Mouse (Mus musculus): ENCODE measurements around the gene Slc15a3. TPM values are rescaled to one million over a fixed set of nuclear protein-coding genes. Genes with fewer than 3 reads are reported as not detected.
A peak's percentile ranks its signal among the peaks of the same experiment; 100 is the strongest.

The Slc15a3 gene
- polyA plus RNA-seq, 1 experiment from 2014 or later: 0.42 TPM

DNA sequence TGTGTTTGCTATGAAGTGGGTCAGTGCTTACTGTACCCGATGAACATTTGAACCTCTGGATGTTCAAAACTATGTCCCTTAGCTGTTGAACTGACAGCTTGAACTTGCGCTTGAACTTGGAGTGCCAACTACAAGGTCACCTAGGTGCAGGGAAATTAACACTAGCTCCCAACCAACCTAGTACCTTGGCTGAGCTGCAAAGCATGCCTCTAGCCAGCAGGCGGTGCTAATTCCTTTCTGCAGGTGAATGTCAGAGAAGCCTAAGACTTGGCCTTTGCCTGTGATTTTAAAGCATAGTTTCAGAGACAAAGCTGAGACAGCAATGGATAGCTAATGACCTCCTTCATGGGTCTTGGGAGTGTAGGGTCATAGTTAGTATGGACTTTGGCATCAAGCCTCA lies 68.4 kb downstream of the Slc15a3 start:
- H3K27ac ChIP-seq (ENCODE audit: low read length): peak overlapping the region; percentile 98
- no peak overlapping the region for H3K9ac ChIP-seq (ENCODE audit: low read length)
- H3K36me3 ChIP-seq (ENCODE audit: control insufficient read depth, insufficient read depth): peaks cover 32% of the 10 kb centered on the region
- WGBS: 46% methylated on average over 3 of the region's 3 CpGs
- no peak overlapping the region for H3K4me2 ChIP-seq (ENCODE audit: low read depth, low read length)
- no peak for ATAC-seq (replicated peaks; ENCODE audit: extremely low read depth, insufficient read depth, low FRiP score)
- H3K4me3 ChIP-seq (ENCODE audit: low read length): no peak overlapping the region
- H3K4me1 ChIP-seq (ENCODE audit: control insufficient read depth, insufficient read depth, low read length): peaks cover 47% of the 10 kb centered on the region
- H3K27me3 ChIP-seq (ENCODE audit: control insufficient read depth, insufficient read depth, low read length): no peaks in the 10 kb centered on the region
- H3K9me3 ChIP-seq (replicated peaks; ENCODE audit: control insufficient read depth, low read length): no peaks in the 10 kb centered on the region

Other genes starting within 250 kb of the Slc15a3 start
- 276 and 277 TPM in 2 replicates for gene Ddb1, start 234.4 kb upstream of the Slc15a3 start, polyA plus RNA-seq (2015; fragmentation: Nextera tagmentation; extraction: Ambion mirVana)
- 11.4 TPM in 2 replicates for gene Tkfc, start 234.1 kb upstream of the Slc15a3 start, polyA plus RNA-seq (2015; fragmentation: Nextera tagmentation; extraction: Ambion mirVana)
- gene Vwce, start 205.5 kb upstream of the Slc15a3 start, polyA plus RNA-seq (2015; fragmentation: Nextera tagmentation; extraction: Ambion mirVana): 1.7 and 2.1 TPM in 2 replicates
- not detected in 2 replicates for gene Pga5, start 161.7 kb upstream of the Slc15a3 start, polyA plus RNA-seq (2015; fragmentation: Nextera tagmentation; extraction: Ambion mirVana)
- gene Vps37c, start 151.0 kb upstream of the Slc15a3 start, polyA plus RNA-seq (2015; fragmentation: Nextera tagmentation; extraction: Ambion mirVana): 29.3 and 30.4 TPM in 2 replicates
- 1.6 and 3.0 TPM in 2 replicates for gene Cd5, start 100.7 kb upstream of the Slc15a3 start, polyA plus RNA-seq (2015; fragmentation: Nextera tagmentation; extraction: Ambion mirVana)
- 0.91 and 4.3 TPM in 2 replicates for gene Cd6, start 9.7 kb upstream of the Slc15a3 start, polyA plus RNA-seq (2015; fragmentation: Nextera tagmentation; extraction: Ambion mirVana)
- gene Tmem132a, start 30.2 kb downstream of the Slc15a3 start, polyA plus RNA-seq (2015; fragmentation: Nextera tagmentation; extraction: Ambion mirVana): 36.7 and 47.0 TPM in 2 replicates
- 108 and 112 TPM in 2 replicates for gene Tmem109, start 42.3 kb downstream of the Slc15a3 start, polyA plus RNA-seq (2015; fragmentation: Nextera tagmentation; extraction: Ambion mirVana)
- gene Prpf19, start 55.5 kb downstream of the Slc15a3 start, polyA plus RNA-seq (2015; fragmentation: Nextera tagmentation; extraction: Ambion mirVana): 35.9 and 37.7 TPM in 2 replicates
- 0.14 TPM in 1 of 2 replicates, not detected in the other for gene Zp1, start 80.9 kb downstream of the Slc15a3 start, polyA plus RNA-seq (2015; fragmentation: Nextera tagmentation; extraction: Ambion mirVana)
- gene Ptgdr2, start 97.4 kb downstream of the Slc15a3 start, polyA plus RNA-seq (2015; fragmentation: Nextera tagmentation; extraction: Ambion mirVana): 0.11 and 0.24 TPM in 2 replicates
- 17.7 and 18.2 TPM in 2 replicates for gene Ccdc86, start 109.5 kb downstream of the Slc15a3 start, polyA plus RNA-seq (2015; fragmentation: Nextera tagmentation; extraction: Ambion mirVana)
- not detected in 2 replicates for gene Ms4a10, start 134.9 kb downstream of the Slc15a3 start, polyA plus RNA-seq (2015; fragmentation: Nextera tagmentation; extraction: Ambion mirVana)
- gene Ms4a15, start 153.5 kb downstream of the Slc15a3 start, polyA plus RNA-seq (2015; fragmentation: Nextera tagmentation; extraction: Ambion mirVana): not detected in 2 replicates
- not detected in 2 replicates for gene Ms4a18, start 178.3 kb downstream of the Slc15a3 start, polyA plus RNA-seq (2015; fragmentation: Nextera tagmentation; extraction: Ambion mirVana)
- gene Ms4a8a, start 241.4 kb downstream of the Slc15a3 start, polyA plus RNA-seq (2015; fragmentation: Nextera tagmentation; extraction: Ambion mirVana): 0.22 and 0.30 TPM in 2 replicates

All from heart, embryonic 16.5 days (tissue).